Mouse (Mus musculus): ENCODE measurements around the gene Prpf4.

GRCm38 (mm10) chr4:62468158-62468557 lies 59.6 kb downstream of the Prpf4 start:
- peak; percentile 39 for TF ChIP-seq CTCF (IDR thresholded peaks at IDR 0.05)
- no peak for TF ChIP-seq EP300 (IDR thresholded peaks at IDR 0.05)
